32 mouse cellular contexts compared by ENCODE assay signal in the genomic region with DNA sequence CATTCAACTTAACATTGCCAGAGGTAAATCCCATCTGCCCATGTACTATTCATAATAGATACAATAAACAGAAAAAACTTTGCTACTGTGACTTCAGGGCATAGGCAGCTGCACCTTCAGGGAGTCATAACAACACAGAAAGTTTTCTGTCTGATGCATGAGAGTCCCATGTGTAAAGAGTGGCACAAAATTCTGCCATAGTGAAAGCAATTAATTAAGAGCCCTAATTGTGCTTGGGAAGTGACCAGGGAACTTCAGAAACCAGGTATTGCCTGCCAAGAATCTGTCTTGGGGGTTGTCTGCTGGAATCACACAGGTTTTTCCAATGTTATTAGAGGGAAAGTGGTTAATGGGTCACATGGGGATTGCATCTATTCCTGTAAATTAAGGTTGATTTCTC. TPM values are rescaled to one million over a fixed set of nuclear protein-coding genes. Genes with fewer than 3 reads are reported as not detected.
DNase-seq lines count a peak whose midpoint lies in the region; ATAC-seq and TF ChIP-seq lines count a peak whose summit lies in the region.
"Had no signal": no experiment of that assay in that cellular context is flagged by ENCODE, and none has a peak within 500 bp of the region (broad histone marks: within the 10 kb centered on the region; RNA-seq: fewer than 3 reads in every experiment).

No protein-coding gene starts in this region.

- TF ChIP-seq CTCF in forebrain, postnatal 0 days (IDR thresholded peaks at IDR 0.05; ENCODE audit: low read depth), result no peak
- no peak for TF ChIP-seq CTCF in midbrain, postnatal 0 days (IDR thresholded peaks at IDR 0.05)

- H3K9me3 ChIP-seq in embryonic facial prominence, embryonic 14.5 days (ENCODE audit: control insufficient read depth, low read length), result no peaks in the 10 kb centered on the region
- H3K9me3 ChIP-seq in embryonic facial prominence, embryonic 10.5 days, result no peaks in the 10 kb centered on the region
- H3K9me3 ChIP-seq in forebrain, postnatal 0 days (ENCODE audit: low read length), result no peaks in the 10 kb centered on the region
- H3K9me3 ChIP-seq in forebrain, embryonic 16.5 days (ENCODE audit: control insufficient read depth, low read length), result no peaks in the 10 kb centered on the region
- no peaks in the 10 kb centered on the region for H3K9me3 ChIP-seq in midbrain, postnatal 0 days (ENCODE audit: low read length)
- H3K9me3 ChIP-seq in midbrain, embryonic 16.5 days (replicated peaks; ENCODE audit: control insufficient read depth, low read length, poor library complexity, severe bottlenecking), result no peaks in the 10 kb centered on the region
- H3K9me3 ChIP-seq: embryonic facial prominence, embryonic 13.5 days; heart, embryonic 10.5 days; heart, embryonic 13.5 days; hindbrain, embryonic 15.5 days; intestine, embryonic 15.5 days had no signal

- no peaks in the 10 kb centered on the region for H3K27me3 ChIP-seq in embryonic facial prominence, embryonic 14.5 days (replicated peaks; ENCODE audit: control insufficient read depth, insufficient read depth, low read length)
- no peaks in the 10 kb centered on the region for H3K27me3 ChIP-seq in embryonic facial prominence, embryonic 10.5 days (replicated peaks; ENCODE audit: low read depth, poor library complexity, severe bottlenecking)
- no peaks in the 10 kb centered on the region for H3K27me3 ChIP-seq in forebrain, postnatal 0 days (ENCODE audit: insufficient read depth, low read length)
- no peaks in the 10 kb centered on the region for H3K27me3 ChIP-seq in forebrain, embryonic 16.5 days (replicated peaks; ENCODE audit: control insufficient read depth, insufficient read depth, low read length)
- no peaks in the 10 kb centered on the region for H3K27me3 ChIP-seq in midbrain, postnatal 0 days (ENCODE audit: insufficient read depth, low read length)
- H3K27me3 ChIP-seq in midbrain, embryonic 16.5 days (ENCODE audit: control insufficient read depth, insufficient read depth, low read depth, low read length), result no peaks in the 10 kb centered on the region
- H3K27me3 ChIP-seq: embryonic facial prominence, embryonic 13.5 days; heart, embryonic 13.5 days; hindbrain, embryonic 15.5 days; intestine, embryonic 15.5 days; Patski had no signal

- H3K4me2 ChIP-seq in embryonic facial prominence, embryonic 14.5 days (ENCODE audit: low read depth, low read length), result no peak overlapping the region
- H3K4me2 ChIP-seq in forebrain, postnatal 0 days (ENCODE audit: low read depth), result no peak overlapping the region
- no peak overlapping the region for H3K4me2 ChIP-seq in forebrain, embryonic 16.5 days (ENCODE audit: low read length)
- H3K4me2 ChIP-seq in midbrain, postnatal 0 days (ENCODE audit: low read depth, low read length, poor library complexity, severe bottlenecking), result no peak overlapping the region
- no peak overlapping the region for H3K4me2 ChIP-seq in midbrain, embryonic 16.5 days (ENCODE audit: low read length)
- H3K4me2 ChIP-seq: embryonic facial prominence, embryonic 13.5 days; heart, embryonic 13.5 days; hindbrain, embryonic 15.5 days; intestine, embryonic 15.5 days had no signal

- peak; percentile 5 for DNase-seq in embryonic facial prominence, embryonic 14.5 days (ENCODE audit: low spot score)
- no peak for DNase-seq in embryonic facial prominence, embryonic 10.5 days (ENCODE audit: low spot score)
- DNase-seq in forebrain, postnatal 0 days, result peak; percentile 4
- peak; percentile 18 for DNase-seq in midbrain, postnatal 0 days (ENCODE audit: low spot score)
- DNase-seq: adrenal gland, postnatal 10 days; adrenal gland, postnatal 36 days; cerebellum, adult 11 months; cerebellum, adult 2 months; cerebellum, adult 9-11 months; cerebellum, postnatal 25 days; gastrocnemius, postnatal 10 days; gastrocnemius, postnatal 36 days; heart, adult 2 months; heart, postnatal 14 days; heart, postnatal 4 days; kidney, adult 11 months had no signal

- H3K9ac ChIP-seq in embryonic facial prominence, embryonic 14.5 days (ENCODE audit: low read depth, low read length), result no peak overlapping the region
- H3K9ac ChIP-seq in forebrain, postnatal 0 days, result no peak overlapping the region
- no peak overlapping the region for H3K9ac ChIP-seq in forebrain, embryonic 16.5 days (replicated peaks; ENCODE audit: low read depth, low read length)
- no peak overlapping the region for H3K9ac ChIP-seq in midbrain, postnatal 0 days (replicated peaks; ENCODE audit: low read length, poor library complexity, severe bottlenecking)
- no peak overlapping the region for H3K9ac ChIP-seq in midbrain, embryonic 16.5 days (ENCODE audit: low read depth, low read length)
- H3K9ac ChIP-seq: embryonic facial prominence, embryonic 13.5 days; heart, embryonic 13.5 days; hindbrain, embryonic 15.5 days; intestine, embryonic 15.5 days had no signal

- no peaks in the 10 kb centered on the region for H3K4me1 ChIP-seq in embryonic facial prominence, embryonic 14.5 days (ENCODE audit: control insufficient read depth, insufficient read depth, low read length)
- H3K4me1 ChIP-seq in embryonic facial prominence, embryonic 10.5 days, result no peaks in the 10 kb centered on the region
- no peaks in the 10 kb centered on the region for H3K4me1 ChIP-seq in forebrain, postnatal 0 days (ENCODE audit: insufficient read depth)
- H3K4me1 ChIP-seq in forebrain, embryonic 16.5 days (replicated peaks; ENCODE audit: control insufficient read depth, insufficient read depth, low read length), result no peaks in the 10 kb centered on the region
- H3K4me1 ChIP-seq in midbrain, postnatal 0 days (ENCODE audit: insufficient read depth, low read length), result no peaks in the 10 kb centered on the region
- H3K4me1 ChIP-seq in midbrain, embryonic 16.5 days (ENCODE audit: control insufficient read depth, insufficient read depth, low read length), result no peaks in the 10 kb centered on the region
- H3K4me1 ChIP-seq: embryonic facial prominence, embryonic 13.5 days; forebrain, embryonic 10.5 days; heart, embryonic 10.5 days; heart, embryonic 13.5 days; hindbrain, embryonic 15.5 days; intestine, embryonic 15.5 days had no signal

- H3K36me3 ChIP-seq in embryonic facial prominence, embryonic 14.5 days (ENCODE audit: control insufficient read depth, insufficient read depth, low read length), result no peaks in the 10 kb centered on the region
- H3K36me3 ChIP-seq in embryonic facial prominence, embryonic 10.5 days (replicated peaks), result no peaks in the 10 kb centered on the region
- H3K36me3 ChIP-seq in forebrain, postnatal 0 days (ENCODE audit: insufficient read depth), result no peaks in the 10 kb centered on the region
- no peaks in the 10 kb centered on the region for H3K36me3 ChIP-seq in forebrain, embryonic 16.5 days (ENCODE audit: control insufficient read depth, insufficient read depth)
- no peaks in the 10 kb centered on the region for H3K36me3 ChIP-seq in midbrain, postnatal 0 days (ENCODE audit: insufficient read depth, low read length)
- no peaks in the 10 kb centered on the region for H3K36me3 ChIP-seq in midbrain, embryonic 16.5 days (ENCODE audit: control insufficient read depth, insufficient read depth, low read length)
- H3K36me3 ChIP-seq: embryonic facial prominence, embryonic 13.5 days; forebrain, embryonic 10.5 days; heart, embryonic 10.5 days; heart, embryonic 13.5 days; hindbrain, embryonic 15.5 days; intestine, embryonic 15.5 days had no signal

- H3K27ac ChIP-seq in embryonic facial prominence, embryonic 14.5 days (replicated peaks; ENCODE audit: low read depth, low read length), result no peak overlapping the region
- H3K27ac ChIP-seq in embryonic facial prominence, embryonic 10.5 days (replicated peaks), result no peak overlapping the region
- no peak overlapping the region for H3K27ac ChIP-seq in forebrain, postnatal 0 days (ENCODE audit: low read depth, low read length)
- H3K27ac ChIP-seq in forebrain, embryonic 16.5 days (ENCODE audit: low read length), result no peak overlapping the region
- H3K27ac ChIP-seq in midbrain, postnatal 0 days (ENCODE audit: low read depth, low read length), result no peak overlapping the region
- no peak overlapping the region for H3K27ac ChIP-seq in midbrain, embryonic 16.5 days (ENCODE audit: low read length)
- H3K27ac ChIP-seq: embryonic facial prominence, embryonic 13.5 days; forebrain, embryonic 10.5 days; heart, adult 2 months; heart, embryonic 10.5 days; heart, embryonic 13.5 days; hindbrain, embryonic 15.5 days; intestine, embryonic 15.5 days had no signal

- ATAC-seq in embryonic facial prominence, embryonic 14.5 days (ENCODE audit: low read depth), result peak; percentile 60; the same call in 1 of the 2 replicates
- no peak for ATAC-seq in forebrain, postnatal 0 days
- ATAC-seq in forebrain, embryonic 16.5 days, result no peak; the same call in 1 of the 2 replicates
- no peak for ATAC-seq in midbrain, postnatal 0 days (ENCODE audit: low FRiP score)
- no peak for ATAC-seq in midbrain, embryonic 16.5 days
- ATAC-seq: intestine, embryonic 15.5 days; Patski had no signal

- H3K4me3 ChIP-seq in embryonic facial prominence, embryonic 14.5 days (ENCODE audit: low read depth, low read length), result no peak overlapping the region
- H3K4me3 ChIP-seq in embryonic facial prominence, embryonic 10.5 days, result no peak overlapping the region
- H3K4me3 ChIP-seq in forebrain, postnatal 0 days (ENCODE audit: low read depth, low read length), result no peak overlapping the region
- no peak overlapping the region for H3K4me3 ChIP-seq in forebrain, embryonic 16.5 days (replicated peaks; ENCODE audit: low read length)
- H3K4me3 ChIP-seq in midbrain, postnatal 0 days (ENCODE audit: low read depth, low read length), result no peak overlapping the region
- H3K4me3 ChIP-seq in midbrain, embryonic 16.5 days (ENCODE audit: low read depth, low read length), result no peak overlapping the region
- H3K4me3 ChIP-seq: embryonic facial prominence, embryonic 13.5 days; forebrain, embryonic 10.5 days; heart, adult 2 months; heart, embryonic 10.5 days; heart, embryonic 13.5 days; hindbrain, embryonic 15.5 days; intestine, embryonic 15.5 days had no signal

RNA-seq across cellular contexts. Expression of gene Olfr1301, which starts 24.1 kb away (rescaled TPM):
- not detected in 2 replicates for polyA plus RNA-seq in embryonic facial prominence, embryonic 14.5 days (2014; fragmentation: Nextera tagmentation; extraction: Ambion mirVana)
- not detected in 2 replicates for polyA plus RNA-seq in embryonic facial prominence, embryonic 10.5 days (2016; fragmentation: Nextera tagmentation; extraction: Ambion mirVana)
- not detected in 2 replicates for total RNA-seq in forebrain, postnatal 0 days (2014; rRNA removed)
- not detected in 2 replicates for polyA plus RNA-seq in forebrain, postnatal 0 days (2015; fragmentation: Nextera tagmentation; extraction: Ambion mirVana)
- polyA plus RNA-seq in forebrain, embryonic 16.5 days (2015; fragmentation: Nextera tagmentation; extraction: Ambion mirVana), result not detected in 2 replicates
- total RNA-seq in midbrain, postnatal 0 days (2014; rRNA removed), result not detected in 2 replicates
- polyA plus RNA-seq in midbrain, postnatal 0 days (2015; fragmentation: Nextera tagmentation; extraction: Ambion mirVana), result not detected in 2 replicates
- not detected in 2 replicates for polyA plus RNA-seq in midbrain, embryonic 16.5 days (2015; fragmentation: Nextera tagmentation; extraction: Ambion mirVana)
- total RNA-seq: adrenal gland, adult 18-20 months; adrenal gland, postnatal 10 days; adrenal gland, postnatal 36 days; common myeloid progenitor, adult 5-6 weeks; ES-E14; gastrocnemius, adult 18-20 months; gastrocnemius, postnatal 10 days; gastrocnemius, postnatal 36 days; granulocyte monocyte progenitor cell, adult 5-6 weeks; heart, adult 2 months; heart, postnatal 14 days; heart, postnatal 4 days had no signal
- polyA plus RNA-seq: cerebellum, adult 2 months; embryonic facial prominence, embryonic 13.5 days; forebrain, embryonic 10.5 days; heart, adult 2 months; heart, embryonic 10.5 days; heart, embryonic 13.5 days; heart, embryonic 16.5 days; hindbrain, embryonic 11.5 days; hindbrain, embryonic 15.5 days; intestine, embryonic 15.5 days; Patski had no signal

RNA-seq across cellular contexts. Expression of gene Olfr1302, which starts 50.5 kb away (rescaled TPM):
- polyA plus RNA-seq in embryonic facial prominence, embryonic 14.5 days (2014; fragmentation: Nextera tagmentation; extraction: Ambion mirVana), result 0.12 TPM in 1 of 2 replicates, not detected in the other
- not detected in 2 replicates for polyA plus RNA-seq in embryonic facial prominence, embryonic 10.5 days (2016; fragmentation: Nextera tagmentation; extraction: Ambion mirVana)
- not detected in 2 replicates for total RNA-seq in forebrain, postnatal 0 days (2014; rRNA removed)
- not detected in 2 replicates for polyA plus RNA-seq in forebrain, postnatal 0 days (2015; fragmentation: Nextera tagmentation; extraction: Ambion mirVana)
- polyA plus RNA-seq in forebrain, embryonic 16.5 days (2015; fragmentation: Nextera tagmentation; extraction: Ambion mirVana), result not detected in 2 replicates
- total RNA-seq in midbrain, postnatal 0 days (2014; rRNA removed), result not detected in 2 replicates
- not detected in 2 replicates for polyA plus RNA-seq in midbrain, postnatal 0 days (2015; fragmentation: Nextera tagmentation; extraction: Ambion mirVana)
- not detected in 2 replicates for polyA plus RNA-seq in midbrain, embryonic 16.5 days (2015; fragmentation: Nextera tagmentation; extraction: Ambion mirVana)
- total RNA-seq: adrenal gland, adult 18-20 months; adrenal gland, postnatal 10 days; adrenal gland, postnatal 36 days; common myeloid progenitor, adult 5-6 weeks; ES-E14; gastrocnemius, adult 18-20 months; gastrocnemius, postnatal 10 days; gastrocnemius, postnatal 36 days; granulocyte monocyte progenitor cell, adult 5-6 weeks; heart, adult 2 months; heart, postnatal 14 days; heart, postnatal 4 days had no signal
- polyA plus RNA-seq: cerebellum, adult 2 months; embryonic facial prominence, embryonic 13.5 days; forebrain, embryonic 10.5 days; heart, adult 2 months; heart, embryonic 10.5 days; heart, embryonic 13.5 days; heart, embryonic 16.5 days; hindbrain, embryonic 11.5 days; hindbrain, embryonic 15.5 days; intestine, embryonic 15.5 days; Patski had no signal
